Mouse (Mus musculus): ENCODE data around the gene Ppfibp2. TPM values are rescaled to one million over a fixed set of nuclear protein-coding genes. Genes with fewer than 3 reads are reported as not detected.

Gene Ppfibp2
- polyA plus RNA-seq, 1 experiment from 2014 or later, result 30.6 TPM

DNA sequence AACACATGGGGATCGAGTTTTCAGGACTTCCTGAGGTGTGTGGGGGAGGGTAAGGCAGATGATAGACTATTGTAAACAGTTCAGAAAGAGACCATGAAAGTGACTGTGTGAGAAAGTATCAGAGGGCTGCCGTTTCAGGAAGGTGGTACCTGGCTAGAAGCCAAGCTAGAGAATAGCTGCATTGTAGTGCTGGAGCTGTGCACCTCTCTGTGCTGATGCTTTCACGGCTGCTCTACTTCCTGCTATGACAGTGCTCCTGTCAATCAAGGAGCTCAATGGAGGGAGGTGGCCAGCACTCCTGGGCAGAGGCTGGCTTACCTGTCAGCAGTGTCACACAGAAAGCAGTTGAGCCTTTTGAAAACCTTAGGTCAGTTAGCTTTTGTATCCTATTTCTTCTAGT lies 92.4 kb downstream of the Ppfibp2 start:
- Histone ChIP-seq H3K36me3 (ENCODE audit: inconsistent target) (peaks cover 2% of the 10 kb centered on the region; the same call in 1 of the 2 replicates), H3K27ac (no peak overlapping the region)
- WGBS (ENCODE audit: missing documents), result 23% methylated on average over 3 of the region's 3 CpGs

DNA sequence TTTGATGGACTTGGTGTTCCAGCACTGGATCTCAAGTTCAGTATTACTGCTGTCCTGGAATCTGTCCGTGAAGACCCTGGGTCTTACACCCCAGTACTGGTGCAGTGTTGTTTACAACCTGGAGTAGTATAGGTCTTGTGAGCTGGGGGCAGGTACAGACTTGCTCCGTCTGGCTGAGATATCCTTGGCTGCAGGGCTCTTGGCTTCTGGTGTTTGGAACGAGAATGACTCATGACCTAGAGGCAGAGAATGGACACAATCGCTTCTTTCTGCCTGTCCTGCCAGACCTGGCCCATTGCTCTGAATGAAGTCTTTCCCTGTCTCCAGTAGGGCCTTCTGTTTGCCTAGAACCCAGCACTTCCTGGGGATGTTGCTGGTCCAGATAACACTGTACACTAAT lies 93.0 kb downstream of the Ppfibp2 start:
- no peaks in the 10 kb centered on the region for H3K36me3 ChIP-seq (ENCODE audit: inconsistent target)
- no peaks in the 10 kb centered on the region for H3K79me2 ChIP-seq (ENCODE audit: inconsistent target)
- no peak overlapping the region for H3K27ac ChIP-seq
- 95% methylated on average over 4 of the region's 4 CpGs for WGBS (ENCODE audit: missing documents)
- H3K4me3 ChIP-seq (ENCODE audit: inconsistent target), result no peak overlapping the region

More for the DNA sequence above, 92.4 kb downstream of the Ppfibp2 start:
- no peaks in the 10 kb centered on the region for H3K79me2 ChIP-seq (ENCODE audit: inconsistent target)
- H3K4me3 ChIP-seq (ENCODE audit: inconsistent target), result no peak overlapping the region

GRCm38 (mm10) chr7:107690426-107691221 lies 95.6 kb downstream of the Ppfibp2 start:
- WGBS (ENCODE audit: missing documents), result 94% methylated on average over 17 of the region's 17 CpGs
- no peak overlapping the region for H3K4me3 ChIP-seq (ENCODE audit: inconsistent target)
- H3K27ac ChIP-seq, result no peak overlapping the region
- H3K36me3 ChIP-seq (ENCODE audit: inconsistent target), result no peaks in the 10 kb centered on the region; the same call in 1 of the 2 replicates
- H3K79me2 ChIP-seq (ENCODE audit: inconsistent target), result no peaks in the 10 kb centered on the region

DNA sequence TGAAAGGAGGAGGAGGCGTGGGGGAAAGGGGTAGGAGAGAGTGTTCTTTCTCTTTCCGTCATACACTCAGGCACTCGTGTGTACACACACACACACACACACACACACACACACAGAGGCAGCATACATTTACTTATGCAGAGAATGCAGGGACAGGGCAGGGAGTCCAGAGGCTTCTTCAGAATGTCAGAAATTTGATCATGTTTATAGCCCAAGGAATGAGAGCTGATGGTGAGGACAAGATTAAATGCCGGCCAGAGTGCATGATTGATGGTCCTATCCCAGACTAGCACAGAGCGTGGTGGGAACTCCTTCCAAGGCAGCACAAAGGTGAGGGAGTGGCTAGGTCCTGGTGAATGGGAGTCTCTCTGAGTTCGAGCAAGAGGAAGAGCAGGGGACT lies 96.5 kb downstream of the Ppfibp2 start:
- no peak overlapping the region for H3K27ac ChIP-seq
- H3K36me3 ChIP-seq (ENCODE audit: inconsistent target), result no peaks in the 10 kb centered on the region; the same call in 1 of the 2 replicates
- H3K79me2 ChIP-seq (ENCODE audit: inconsistent target), result no peaks in the 10 kb centered on the region
- no peak overlapping the region for H3K4me3 ChIP-seq (ENCODE audit: inconsistent target)
- 84% methylated on average over 3 of the region's 6 CpGs for WGBS (ENCODE audit: missing documents)

- H3K79me2 ChIP-seq (ENCODE audit: inconsistent target), result no peaks in the 10 kb centered on the region
- no peak overlapping the region for H3K4me3 ChIP-seq (ENCODE audit: inconsistent target)
- no peak overlapping the region for H3K27ac ChIP-seq
- WGBS (ENCODE audit: missing documents), result 95% methylated on average over 10 of the region's 10 CpGs
- H3K36me3 ChIP-seq (ENCODE audit: inconsistent target), result no peaks in the 10 kb centered on the region; the same call in 1 of the 2 replicates
Observed at GRCm38 (mm10) chr7:107694254-107694947, 99.4 kb downstream of the Ppfibp2 start.

DNA sequence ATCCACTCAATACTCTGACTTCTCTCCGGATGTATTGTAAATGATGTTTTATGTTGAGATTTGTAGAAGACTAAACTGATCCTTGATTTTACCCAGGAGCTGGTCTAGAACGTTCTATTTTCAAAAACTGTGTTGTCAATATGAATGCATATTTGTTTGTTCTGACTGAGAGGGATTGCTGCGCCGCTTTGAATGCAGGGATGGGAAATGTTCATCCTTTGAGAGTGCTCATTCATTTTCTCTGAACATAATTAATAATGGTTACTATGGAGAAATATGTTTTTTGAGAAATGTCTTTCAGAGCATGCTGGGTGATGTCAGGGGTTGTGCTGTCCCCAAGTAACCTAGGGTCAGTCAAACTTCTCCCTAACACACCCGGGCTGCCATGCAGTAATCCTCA lies 102.1 kb downstream of the Ppfibp2 start:
- H3K4me3 ChIP-seq (ENCODE audit: inconsistent target), result no peak overlapping the region
- whole genome bisulfite sequencing (ENCODE audit: missing documents), result 87% methylated on average over 5 of the region's 5 CpGs
- H3K27ac ChIP-seq, result no peak overlapping the region
- peaks cover 5% of the 10 kb centered on the region; the same call in 1 of the 2 replicates for H3K36me3 ChIP-seq (ENCODE audit: inconsistent target)
- H3K79me2 ChIP-seq (ENCODE audit: inconsistent target), result no peaks in the 10 kb centered on the region

DNA sequence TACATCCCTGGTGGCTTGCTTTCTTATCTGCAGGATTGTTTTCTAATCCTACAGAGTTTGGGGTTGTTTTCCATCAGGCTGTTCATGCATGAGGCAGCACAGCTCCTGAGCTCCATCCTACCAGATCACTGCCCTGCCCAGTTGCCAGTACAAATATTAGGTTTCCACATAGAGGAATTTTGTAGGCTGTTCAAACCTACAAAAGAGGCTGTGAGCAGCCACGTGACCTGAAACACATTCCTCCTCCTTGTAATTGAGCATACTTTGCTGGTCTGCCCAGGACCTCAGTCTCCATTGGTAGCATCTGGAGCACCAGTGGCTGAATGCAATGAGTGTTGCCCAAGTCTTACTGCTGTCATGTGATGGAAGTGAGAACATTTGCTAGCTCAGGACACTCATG lies 104.9 kb downstream of the Ppfibp2 start:
- H3K4me3 ChIP-seq (ENCODE audit: inconsistent target), result no peak overlapping the region
- peaks cover 12% of the 10 kb centered on the region; the same call in 1 of the 2 replicates for H3K36me3 ChIP-seq (ENCODE audit: inconsistent target)
- 94% methylated on average over 1 of the region's 1 CpGs for WGBS (ENCODE audit: missing documents)
- no peaks in the 10 kb centered on the region for H3K79me2 ChIP-seq (ENCODE audit: inconsistent target)
- H3K27ac ChIP-seq, result no peak overlapping the region

DNA sequence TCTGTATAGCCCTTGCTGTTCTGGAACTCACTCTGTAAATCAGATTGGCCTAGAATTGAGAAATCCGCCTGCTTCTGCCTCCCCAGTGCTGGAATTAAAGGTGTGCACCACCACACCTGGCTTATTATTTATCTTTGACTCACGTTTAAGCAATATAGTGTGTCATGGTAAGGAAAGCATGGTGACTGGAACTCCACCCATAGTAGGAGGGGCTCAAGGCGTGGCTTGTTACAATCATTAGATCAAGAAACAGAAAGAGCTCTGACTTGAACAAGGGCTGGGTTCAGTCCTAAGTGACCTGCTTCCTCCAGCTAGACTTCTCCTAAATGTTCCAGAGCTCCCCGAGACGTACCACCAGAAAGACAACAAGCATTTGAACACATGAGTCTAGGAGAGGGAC lies 105.6 kb downstream of the Ppfibp2 start:
- peaks cover 12% of the 10 kb centered on the region; the same call in 1 of the 2 replicates for H3K36me3 ChIP-seq (ENCODE audit: inconsistent target)
- WGBS (ENCODE audit: missing documents), result 93% methylated on average over 5 of the region's 5 CpGs
- no peak overlapping the region for H3K4me3 ChIP-seq (ENCODE audit: inconsistent target)
- H3K27ac ChIP-seq, result no peak overlapping the region
- no peaks in the 10 kb centered on the region for H3K79me2 ChIP-seq (ENCODE audit: inconsistent target)

DNA sequence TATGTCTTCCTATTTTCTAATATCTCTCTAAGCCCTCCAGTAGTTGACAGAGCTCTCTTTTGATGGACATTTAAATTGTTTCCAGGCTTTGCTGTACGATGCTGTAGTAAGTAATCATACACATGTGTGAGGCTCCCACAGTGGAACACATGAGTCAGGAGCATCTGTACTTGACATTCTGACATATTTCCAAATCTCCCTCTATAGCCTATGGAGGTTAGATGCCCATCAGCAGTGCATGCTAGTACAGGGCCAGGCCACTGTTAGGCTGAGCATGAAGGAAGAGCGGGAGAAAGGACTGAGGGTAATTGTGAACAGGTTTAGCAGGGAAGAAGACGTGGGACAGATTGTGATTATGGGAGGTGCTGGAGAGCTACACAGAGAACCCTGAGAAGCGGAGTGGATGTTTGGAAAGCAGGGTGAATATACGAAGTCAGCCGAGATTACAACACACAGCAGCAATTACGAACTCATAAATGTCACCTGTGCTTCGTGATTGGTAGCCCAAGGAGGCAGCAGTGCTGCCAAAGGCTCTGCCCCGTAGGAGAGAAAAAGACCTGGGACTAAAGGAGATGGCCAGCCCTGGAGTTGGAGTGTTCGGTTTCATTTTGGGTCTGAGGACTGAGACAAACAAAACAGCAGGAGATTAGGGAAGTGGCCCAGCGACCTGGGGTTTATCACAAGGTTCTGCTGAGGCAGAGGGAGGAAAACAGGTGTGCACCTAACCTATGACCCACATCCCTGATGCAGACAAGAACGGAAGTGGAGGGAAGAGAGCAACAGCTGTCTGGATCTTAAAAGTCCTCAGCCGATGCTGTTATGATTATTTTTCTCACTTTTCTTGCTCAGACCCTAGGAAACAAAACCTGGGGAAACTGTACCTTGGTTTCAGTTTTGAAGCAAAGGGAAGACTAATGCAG lies 107.7 kb downstream of the Ppfibp2 start:
- Histone ChIP-seq H3K36me3 (ENCODE audit: inconsistent target) (peaks cover 12% of the 10 kb centered on the region; the same call in 1 of the 2 replicates), H3K4me3 (ENCODE audit: inconsistent target) (no peak overlapping the region), H3K27ac (no peak overlapping the region), H3K79me2 (ENCODE audit: inconsistent target) (no peaks in the 10 kb centered on the region)
- 68% methylated on average over 13 of the region's 13 CpGs for WGBS (ENCODE audit: missing documents)

DNA sequence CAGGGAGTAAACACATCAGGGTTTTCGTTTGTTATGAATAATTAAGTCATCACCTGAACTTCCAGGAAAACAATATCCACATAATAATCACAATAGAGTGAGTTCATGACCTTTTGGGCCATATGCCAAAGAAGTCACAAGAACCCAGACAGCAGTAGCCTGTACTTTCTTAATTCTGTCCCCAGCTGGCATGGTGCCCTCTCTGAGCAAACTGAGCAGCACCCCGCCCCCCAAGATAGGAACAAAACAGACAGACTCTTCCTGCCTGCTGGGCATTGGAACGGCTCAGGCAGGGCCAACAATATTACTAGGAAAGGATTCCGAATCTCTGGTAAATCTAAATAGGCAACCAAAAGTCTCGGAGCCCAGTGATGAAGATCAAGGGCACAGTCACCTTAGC lies 110.9 kb downstream of the Ppfibp2 start:
- H3K4me3 ChIP-seq (ENCODE audit: inconsistent target), result no peak overlapping the region
- no peak overlapping the region for H3K27ac ChIP-seq
- H3K79me2 ChIP-seq (ENCODE audit: inconsistent target), result no peaks in the 10 kb centered on the region
- H3K36me3 ChIP-seq (ENCODE audit: inconsistent target), result peaks cover 12% of the 10 kb centered on the region; the same call in 1 of the 2 replicates
- WGBS (ENCODE audit: missing documents), result 88% methylated on average over 5 of the region's 5 CpGs

- H3K4me3 ChIP-seq (ENCODE audit: inconsistent target), result no peak overlapping the region
- no peaks in the 10 kb centered on the region for H3K79me2 ChIP-seq (ENCODE audit: inconsistent target)
- H3K36me3 ChIP-seq (ENCODE audit: inconsistent target), result peaks cover 1% of the 10 kb centered on the region; the same call in 1 of the 2 replicates
- 3% methylated on average over 9 of the region's 9 CpGs for WGBS (ENCODE audit: missing documents)
- no peak overlapping the region for H3K27ac ChIP-seq
Observed at GRCm38 (mm10) chr7:107707650-107708049, 112.6 kb downstream of the Ppfibp2 start.

GRCm38 (mm10) chr7:107708491-107709112 lies 113.6 kb downstream of the Ppfibp2 start:
- Histone ChIP-seq H3K79me2 (ENCODE audit: inconsistent target) (no peaks in the 10 kb centered on the region), H3K4me3 (ENCODE audit: inconsistent target) (no peak overlapping the region), H3K27ac (no peak overlapping the region), H3K36me3 (ENCODE audit: inconsistent target) (no peaks in the 10 kb centered on the region)
- WGBS (ENCODE audit: missing documents), result 14% methylated on average over 10 of the region's 10 CpGs

- Histone ChIP-seq H3K27ac (no peak overlapping the region), H3K36me3 (ENCODE audit: inconsistent target) (0 out of 2 replicates have a peak, but pooled peaks cover 11% of the 10 kb centered on the region), H3K4me3 (ENCODE audit: inconsistent target) (no peak overlapping the region), H3K79me2 (ENCODE audit: inconsistent target) (no peaks in the 10 kb centered on the region)
- WGBS (ENCODE audit: missing documents), result 93% methylated on average over 6 of the region's 6 CpGs
Observed at GRCm38 (mm10) chr7:107712743-107713142, 117.7 kb downstream of the Ppfibp2 start.

GRCm38 (mm10) chr7:107714067-107714466 lies 119.1 kb downstream of the Ppfibp2 start:
- Histone ChIP-seq H3K27ac (no peak overlapping the region), H3K4me3 (ENCODE audit: inconsistent target) (no peak overlapping the region), H3K79me2 (ENCODE audit: inconsistent target) (no peaks in the 10 kb centered on the region), H3K36me3 (ENCODE audit: inconsistent target) (peaks cover 24% of the 10 kb centered on the region)
- 89% methylated on average over 5 of the region's 5 CpGs for WGBS (ENCODE audit: missing documents)

Data from macrophage (primary cell).